Mouse (Mus musculus): ENCODE results near the gene Arhgap25. TPM values are rescaled to one million over a fixed set of nuclear protein-coding genes. Genes with fewer than 3 reads are reported as not detected.

Gene Arhgap25
- polyA plus RNA-seq, 1 experiment from 2014 or later, result 2.6 TPM

DNA sequence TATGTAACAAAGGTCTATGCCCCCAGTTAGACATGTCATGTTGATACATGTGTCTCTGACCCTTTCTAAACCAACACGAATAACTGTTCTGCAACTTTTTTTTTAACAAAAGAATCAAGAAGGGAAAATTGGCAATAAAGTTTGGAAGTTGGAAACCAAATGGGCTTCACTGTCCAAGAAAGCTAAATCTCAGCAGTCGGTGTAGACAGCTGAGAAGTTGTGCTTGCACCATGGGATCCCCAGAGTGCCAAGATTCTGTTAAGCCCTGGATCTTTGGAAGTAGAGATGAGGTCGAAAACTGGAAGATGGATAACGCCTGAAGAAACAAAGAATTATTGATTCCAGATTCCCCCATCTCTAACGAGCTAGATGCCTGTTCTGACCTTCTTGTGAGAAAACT, 32.1 kb upstream of the Arhgap25 start:
- no peaks in the 10 kb centered on the region for H3K9me3 ChIP-seq (ENCODE audit: control insufficient read depth, low read length)
- no peak overlapping the region for H3K4me3 ChIP-seq (ENCODE audit: low read depth, low read length)
- no peak overlapping the region for H3K9ac ChIP-seq (ENCODE audit: low read length)
- H3K36me3 ChIP-seq (ENCODE audit: control insufficient read depth, insufficient read depth, low read length), result no peaks in the 10 kb centered on the region
- no peak for ATAC-seq (ENCODE audit: insufficient number of reproducible peaks, low FRiP score, low TSS enrichment, low read depth)
- no peak for DNase-seq (ENCODE audit: low spot score)
- no peaks in the 10 kb centered on the region for H3K4me1 ChIP-seq (ENCODE audit: control insufficient read depth, insufficient read depth, low read length)
- H3K4me2 ChIP-seq (ENCODE audit: low read depth, severe bottlenecking), result no peak overlapping the region
- no peak overlapping the region for H3K27ac ChIP-seq (replicated peaks; ENCODE audit: low read depth, low read length)
- no peaks in the 10 kb centered on the region for H3K27me3 ChIP-seq (ENCODE audit: control insufficient read depth, insufficient read depth, low read length)
- WGBS, result 67% methylated on average over 5 of the region's 5 CpGs

DNA sequence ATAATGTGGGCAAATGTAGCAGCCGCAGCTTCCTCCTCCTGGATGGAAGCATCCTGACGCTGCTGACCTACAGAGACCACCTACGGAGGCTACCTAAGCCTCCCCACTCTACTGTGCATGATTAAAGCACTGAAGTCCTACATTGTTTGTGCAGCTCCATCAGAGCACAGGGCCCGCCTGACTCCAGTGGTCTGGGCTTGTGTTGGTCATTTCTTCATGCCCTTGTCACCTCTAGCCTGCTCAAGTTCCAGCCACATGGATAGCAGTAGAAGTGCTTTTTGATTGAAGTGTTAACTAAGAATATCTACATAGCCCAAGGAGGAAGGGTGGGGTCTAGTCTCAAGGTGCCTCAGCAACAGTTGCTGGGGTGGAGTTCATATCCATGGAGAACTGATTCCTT, 31.3 kb upstream of the Arhgap25 start:
- ATAC-seq (ENCODE audit: insufficient number of reproducible peaks, low FRiP score, low TSS enrichment, low read depth) (no peak), DNase-seq (ENCODE audit: low spot score) (no peak)
- Histone ChIP-seq H3K4me1 (ENCODE audit: control insufficient read depth, insufficient read depth, low read length) (no peaks in the 10 kb centered on the region), H3K27ac (replicated peaks; ENCODE audit: low read depth, low read length) (no peak overlapping the region), H3K36me3 (ENCODE audit: control insufficient read depth, insufficient read depth, low read length) (no peaks in the 10 kb centered on the region), H3K9me3 (ENCODE audit: control insufficient read depth, low read length) (no peaks in the 10 kb centered on the region), H3K27me3 (ENCODE audit: control insufficient read depth, insufficient read depth, low read length) (no peaks in the 10 kb centered on the region), H3K9ac (ENCODE audit: low read length) (no peak overlapping the region), H3K4me3 (ENCODE audit: low read depth, low read length) (no peak overlapping the region), H3K4me2 (ENCODE audit: low read depth, severe bottlenecking) (no peak overlapping the region)
- 92% methylated on average over 4 of the region's 4 CpGs for WGBS

DNA sequence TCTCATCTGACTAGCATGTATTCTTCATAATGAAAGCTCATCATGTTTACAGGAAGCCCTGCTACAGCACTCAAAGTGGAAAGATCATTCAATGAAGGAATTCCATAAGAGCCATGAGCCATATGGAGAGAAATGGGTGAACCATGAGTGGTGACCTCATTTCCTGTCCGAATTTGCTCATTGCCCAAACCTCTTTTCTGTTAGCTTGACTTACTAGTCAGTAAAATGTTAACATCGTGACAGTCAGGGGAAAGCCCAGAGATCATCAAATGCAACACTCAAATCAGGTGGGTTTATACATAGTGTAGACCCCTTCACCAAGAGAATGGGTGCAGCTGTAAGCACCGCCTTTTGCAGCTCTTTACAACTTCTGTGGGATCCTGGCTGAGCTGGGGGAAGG, 20.7 kb upstream of the Arhgap25 start:
- Histone ChIP-seq H3K4me1 (ENCODE audit: control insufficient read depth, insufficient read depth, low read length) (no peaks in the 10 kb centered on the region), H3K9ac (ENCODE audit: low read length) (no peak overlapping the region), H3K36me3 (ENCODE audit: control insufficient read depth, insufficient read depth, low read length) (no peaks in the 10 kb centered on the region), H3K4me2 (ENCODE audit: low read depth, severe bottlenecking) (no peak overlapping the region), H3K4me3 (ENCODE audit: low read depth, low read length) (no peak overlapping the region), H3K9me3 (ENCODE audit: control insufficient read depth, low read length) (no peaks in the 10 kb centered on the region), H3K27ac (replicated peaks; ENCODE audit: low read depth, low read length) (no peak overlapping the region), H3K27me3 (ENCODE audit: control insufficient read depth, insufficient read depth, low read length) (no peaks in the 10 kb centered on the region)
- DNase-seq (ENCODE audit: low spot score), result no peak
- ATAC-seq (ENCODE audit: insufficient number of reproducible peaks, low FRiP score, low TSS enrichment, low read depth), result no peak
- 79% methylated on average over 3 of the region's 3 CpGs for WGBS

DNA sequence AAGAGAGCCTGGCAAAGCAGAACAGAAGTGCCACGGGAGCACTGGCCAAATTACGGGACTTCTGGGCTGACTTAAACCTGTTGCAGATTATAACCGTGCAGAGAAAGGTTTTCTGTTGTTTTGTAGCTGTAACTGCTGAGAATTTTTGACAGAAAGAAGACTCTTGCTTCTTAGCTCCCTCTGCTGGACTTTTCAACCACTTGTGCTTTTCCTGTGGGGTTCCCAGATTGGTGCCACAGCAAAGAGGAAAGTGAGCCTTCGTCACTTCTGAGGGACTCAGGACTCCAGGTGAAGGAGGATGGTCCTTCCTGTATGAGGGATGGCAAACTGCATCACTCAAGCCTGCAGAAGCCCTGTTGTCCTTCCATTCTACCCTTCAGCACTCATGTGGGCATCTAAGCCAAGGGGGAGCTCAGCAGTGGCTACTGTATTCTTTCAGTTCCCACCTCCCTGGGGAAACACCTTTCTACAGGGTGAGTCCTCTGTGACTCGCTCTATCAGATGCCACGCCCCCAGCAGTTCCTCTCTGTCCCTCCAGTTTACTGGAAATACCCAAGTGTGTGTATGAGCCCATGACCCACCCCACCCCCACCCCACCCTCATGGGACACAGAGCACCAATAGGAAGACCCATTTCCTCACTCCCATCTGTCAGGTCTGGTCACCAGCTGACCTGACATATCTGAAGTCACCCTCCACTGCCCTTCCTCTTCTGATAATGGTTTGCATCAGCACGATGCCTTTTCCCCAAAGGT, 19.2 kb upstream of the Arhgap25 start:
- H3K9me3 ChIP-seq (ENCODE audit: control insufficient read depth, low read length), result no peaks in the 10 kb centered on the region
- no peak overlapping the region for H3K4me3 ChIP-seq (ENCODE audit: low read depth, low read length)
- H3K4me1 ChIP-seq (ENCODE audit: control insufficient read depth, insufficient read depth, low read length), result no peaks in the 10 kb centered on the region
- no peak overlapping the region for H3K4me2 ChIP-seq (ENCODE audit: low read depth, severe bottlenecking)
- H3K27me3 ChIP-seq (ENCODE audit: control insufficient read depth, insufficient read depth, low read length), result no peaks in the 10 kb centered on the region
- H3K9ac ChIP-seq (ENCODE audit: low read length), result no peak overlapping the region
- no peak overlapping the region for H3K27ac ChIP-seq (replicated peaks; ENCODE audit: low read depth, low read length)
- ATAC-seq (ENCODE audit: insufficient number of reproducible peaks, low FRiP score, low TSS enrichment, low read depth), result no peak
- no peaks in the 10 kb centered on the region for H3K36me3 ChIP-seq (ENCODE audit: control insufficient read depth, insufficient read depth, low read length)
- 55% methylated on average over 7 of the region's 7 CpGs for WGBS
- no peak for DNase-seq (ENCODE audit: low spot score)

DNA sequence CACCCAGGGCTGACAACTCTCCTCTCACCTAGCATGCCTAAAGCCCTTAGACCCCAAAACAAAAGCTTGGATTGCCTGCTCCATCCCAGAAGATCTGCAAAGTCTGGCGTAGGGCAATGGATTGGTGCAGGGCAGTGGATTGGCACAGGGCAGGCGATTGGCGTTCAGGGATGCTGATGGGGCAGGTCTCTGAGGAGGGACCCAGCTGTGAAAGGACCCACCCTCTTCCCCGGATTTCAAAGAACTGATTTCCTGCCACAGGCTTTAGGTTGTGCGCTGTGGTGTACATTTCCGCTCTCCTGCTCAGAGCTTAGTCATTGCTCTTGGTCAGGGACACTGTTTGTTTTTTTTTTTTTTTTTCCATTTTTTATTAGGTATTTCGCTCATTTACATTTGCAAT, 14.8 kb upstream of the Arhgap25 start:
- Histone ChIP-seq H3K9ac (ENCODE audit: low read length) (no peak overlapping the region), H3K36me3 (ENCODE audit: control insufficient read depth, insufficient read depth, low read length) (no peaks in the 10 kb centered on the region), H3K27ac (replicated peaks; ENCODE audit: low read depth, low read length) (no peak overlapping the region), H3K4me1 (ENCODE audit: control insufficient read depth, insufficient read depth, low read length) (no peaks in the 10 kb centered on the region), H3K4me2 (ENCODE audit: low read depth, severe bottlenecking) (no peak overlapping the region), H3K27me3 (ENCODE audit: control insufficient read depth, insufficient read depth, low read length) (no peaks in the 10 kb centered on the region), H3K9me3 (ENCODE audit: control insufficient read depth, low read length) (no peaks in the 10 kb centered on the region), H3K4me3 (ENCODE audit: low read depth, low read length) (no peak overlapping the region)
- 91% methylated on average over 7 of the region's 7 CpGs for WGBS
- no peak for ATAC-seq (ENCODE audit: insufficient number of reproducible peaks, low FRiP score, low TSS enrichment, low read depth)
- no peak for DNase-seq (ENCODE audit: low spot score)

DNA sequence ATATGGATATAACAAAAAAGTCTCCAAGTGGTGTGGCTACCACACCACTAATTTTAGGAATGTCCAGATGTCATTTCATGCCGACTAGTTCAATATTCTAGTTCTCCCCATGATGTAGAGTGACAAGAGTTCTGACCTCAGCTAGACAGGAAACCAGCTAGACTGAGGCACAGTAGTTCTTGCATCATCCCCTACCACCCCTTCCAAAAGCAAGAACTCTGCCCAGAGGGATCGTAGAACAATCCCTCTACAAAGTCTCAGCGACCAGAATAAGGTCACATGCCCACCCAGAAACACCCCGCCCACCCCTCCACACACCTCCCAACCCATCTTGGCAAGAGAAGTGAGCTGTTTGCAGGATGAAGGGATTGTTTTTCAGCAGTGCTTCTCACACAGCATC, 14.4 kb upstream of the Arhgap25 start:
- no peaks in the 10 kb centered on the region for H3K27me3 ChIP-seq (ENCODE audit: control insufficient read depth, insufficient read depth, low read length)
- no peaks in the 10 kb centered on the region for H3K36me3 ChIP-seq (ENCODE audit: control insufficient read depth, insufficient read depth, low read length)
- H3K4me1 ChIP-seq (ENCODE audit: control insufficient read depth, insufficient read depth, low read length), result no peaks in the 10 kb centered on the region
- DNase-seq (ENCODE audit: low spot score) (no peak), ATAC-seq (ENCODE audit: insufficient number of reproducible peaks, low FRiP score, low TSS enrichment, low read depth) (no peak)
- no peak overlapping the region for H3K9ac ChIP-seq (ENCODE audit: low read length)
- H3K27ac ChIP-seq (replicated peaks; ENCODE audit: low read depth, low read length), result no peak overlapping the region
- no peaks in the 10 kb centered on the region for H3K9me3 ChIP-seq (ENCODE audit: control insufficient read depth, low read length)
- WGBS, result 82% methylated on average over 4 of the region's 4 CpGs
- H3K4me3 ChIP-seq (ENCODE audit: low read depth, low read length), result no peak overlapping the region
- H3K4me2 ChIP-seq (ENCODE audit: low read depth, severe bottlenecking), result no peak overlapping the region

DNA sequence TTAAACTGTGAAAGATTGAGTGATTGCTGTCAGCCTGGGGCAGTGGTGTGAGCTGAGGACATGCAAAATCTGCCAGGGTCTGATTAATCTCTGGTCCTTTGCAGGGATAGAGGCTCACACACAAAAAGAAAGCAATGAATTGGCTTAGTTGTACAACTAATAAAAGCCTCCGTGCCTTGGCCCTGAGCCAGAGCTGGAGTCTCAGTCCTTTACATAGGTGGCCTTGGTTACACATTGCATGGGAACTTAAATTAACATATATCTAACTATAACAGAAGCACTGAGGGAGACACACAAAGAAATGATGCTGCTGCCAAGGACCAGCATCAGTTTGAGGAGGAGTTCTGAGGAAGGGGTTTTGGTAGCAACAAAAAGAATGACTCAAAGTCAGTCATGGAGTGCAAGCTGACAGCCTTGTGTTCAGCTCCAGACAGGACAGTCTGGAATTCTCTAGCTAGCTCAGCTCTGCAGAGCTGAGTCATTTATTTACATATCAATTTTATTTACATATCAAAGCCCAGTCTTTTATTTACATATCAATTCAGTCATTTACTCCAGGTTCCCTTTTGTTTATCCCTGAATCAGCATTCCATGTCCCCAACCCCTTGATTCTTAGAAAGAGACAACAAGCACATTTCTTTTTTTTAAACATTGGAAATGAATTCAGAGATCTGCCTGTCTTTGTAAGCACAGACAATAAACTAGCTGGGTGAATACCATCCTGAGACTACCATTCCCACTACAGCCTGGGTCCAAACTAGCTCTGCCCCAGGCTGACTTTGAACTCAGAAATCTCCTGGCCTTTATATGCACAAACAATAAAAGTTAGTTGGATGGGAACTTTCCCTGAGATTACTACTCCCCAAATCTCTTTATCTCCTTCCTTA, 12.5 kb upstream of the Arhgap25 start:
- WGBS, result 39% methylated on average over 1 of the region's 1 CpGs
- Histone ChIP-seq H3K27me3 (ENCODE audit: control insufficient read depth, insufficient read depth, low read length) (no peaks in the 10 kb centered on the region), H3K4me1 (ENCODE audit: control insufficient read depth, insufficient read depth, low read length) (no peaks in the 10 kb centered on the region), H3K36me3 (ENCODE audit: control insufficient read depth, insufficient read depth, low read length) (no peaks in the 10 kb centered on the region), H3K4me3 (ENCODE audit: low read depth, low read length) (no peak overlapping the region), H3K9me3 (ENCODE audit: control insufficient read depth, low read length) (no peaks in the 10 kb centered on the region), H3K27ac (replicated peaks; ENCODE audit: low read depth, low read length) (no peak overlapping the region), H3K9ac (ENCODE audit: low read length) (no peak overlapping the region), H3K4me2 (ENCODE audit: low read depth, severe bottlenecking) (no peak overlapping the region)
- ATAC-seq (ENCODE audit: insufficient number of reproducible peaks, low FRiP score, low TSS enrichment, low read depth), result no peak
- no peak for DNase-seq (ENCODE audit: low spot score)

DNA sequence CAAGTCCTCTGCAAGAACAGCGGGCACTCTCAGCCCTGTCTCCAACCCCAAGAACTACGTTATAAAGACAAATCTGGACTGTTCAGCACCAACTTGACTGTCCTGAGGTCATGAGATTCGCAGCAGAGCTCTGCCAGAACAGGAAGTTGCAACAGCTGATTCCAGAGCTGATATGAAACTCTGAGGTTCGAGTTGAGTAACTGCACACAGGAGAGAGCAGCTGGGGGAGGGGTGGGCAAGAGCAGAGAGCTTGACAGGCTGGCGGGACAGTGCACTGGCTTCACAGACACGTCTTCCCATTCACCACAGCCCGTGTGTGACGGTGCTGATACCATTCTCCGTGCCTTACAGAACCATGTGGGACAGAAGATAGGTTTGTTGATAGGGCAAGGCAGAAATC, 9.0 kb upstream of the Arhgap25 start:
- no peaks in the 10 kb centered on the region for H3K27me3 ChIP-seq (ENCODE audit: control insufficient read depth, insufficient read depth, low read length)
- no peaks in the 10 kb centered on the region for H3K4me1 ChIP-seq (ENCODE audit: control insufficient read depth, insufficient read depth, low read length)
- H3K27ac ChIP-seq (replicated peaks; ENCODE audit: low read depth, low read length), result no peak overlapping the region
- DNase-seq (ENCODE audit: low spot score), result no peak
- H3K4me2 ChIP-seq (ENCODE audit: low read depth, severe bottlenecking), result no peak overlapping the region
- H3K4me3 ChIP-seq (ENCODE audit: low read depth, low read length), result no peak overlapping the region
- H3K9me3 ChIP-seq (ENCODE audit: control insufficient read depth, low read length), result no peaks in the 10 kb centered on the region
- no peaks in the 10 kb centered on the region for H3K36me3 ChIP-seq (ENCODE audit: control insufficient read depth, insufficient read depth, low read length)
- no peak for ATAC-seq (ENCODE audit: insufficient number of reproducible peaks, low FRiP score, low TSS enrichment, low read depth)
- no peak overlapping the region for H3K9ac ChIP-seq (ENCODE audit: low read length)
- WGBS, result 72% methylated on average over 9 of the region's 9 CpGs

Measured in limb, embryonic 11.5 days (tissue).